Mouse (Mus musculus): ENCODE measurements around the gene Slc25a34. TPM values are rescaled to one million over a fixed set of nuclear protein-coding genes. Genes with fewer than 3 reads are reported as not detected.

Gene Slc25a34
- polyA plus RNA-seq, 1 experiment from 2014 or later = 0.08 TPM

GRCm38 (mm10) chr4:141623037-141623436, 584 bp downstream of the Slc25a34 start:
- Histone ChIP-seq H3K9me3 (ENCODE audit: control insufficient read depth, low read length) (no peaks in the 10 kb centered on the region), H3K4me1 (replicated peaks; ENCODE audit: control insufficient read depth, insufficient read depth, low read length) (no peaks in the 10 kb centered on the region; the same call in 1 of the 2 replicates), H3K4me3 (replicated peaks; ENCODE audit: low read length) (no peak overlapping the region), H3K27ac (ENCODE audit: low read length) (no peak overlapping the region), H3K4me2 (ENCODE audit: low read length) (no peak overlapping the region), H3K27me3 (replicated peaks; ENCODE audit: control insufficient read depth, insufficient read depth, low read length) (no peaks in the 10 kb centered on the region), H3K9ac (replicated peaks; ENCODE audit: low read depth, low read length) (no peak overlapping the region), H3K36me3 (ENCODE audit: control insufficient read depth, insufficient read depth) (peaks cover 12% of the 10 kb centered on the region; the same call in 1 of the 2 replicates)
- ATAC-seq = no peak
- WGBS = 85% methylated on average over 11 of the region's 11 CpGs

GRCm38 (mm10) chr4:141622580-141622979, 1.0 kb downstream of the Slc25a34 start:
- Histone ChIP-seq H3K36me3 (ENCODE audit: control insufficient read depth, insufficient read depth) (peaks cover 10% of the 10 kb centered on the region; the same call in 1 of the 2 replicates), H3K9me3 (ENCODE audit: control insufficient read depth, low read length) (no peaks in the 10 kb centered on the region), H3K27me3 (replicated peaks; ENCODE audit: control insufficient read depth, insufficient read depth, low read length) (no peaks in the 10 kb centered on the region), H3K4me2 (ENCODE audit: low read length) (no peak overlapping the region), H3K9ac (replicated peaks; ENCODE audit: low read depth, low read length) (no peak overlapping the region), H3K4me1 (replicated peaks; ENCODE audit: control insufficient read depth, insufficient read depth, low read length) (peaks cover 4% of the 10 kb centered on the region), H3K4me3 (replicated peaks; ENCODE audit: low read length) (no peak overlapping the region), H3K27ac (ENCODE audit: low read length) (no peak overlapping the region)
- 87% methylated on average over 5 of the region's 5 CpGs for WGBS
- ATAC-seq = no peak

GRCm38 (mm10) chr4:141622091-141622490, 1.5 kb downstream of the Slc25a34 start:
- 80% methylated on average over 8 of the region's 8 CpGs for WGBS
- no peak for ATAC-seq

GRCm38 (mm10) chr4:141621297-141621696, 2.3 kb downstream of the Slc25a34 start:
- H3K4me2 ChIP-seq (ENCODE audit: low read length) = no peak overlapping the region
- H3K4me3 ChIP-seq (replicated peaks; ENCODE audit: low read length) = no peak overlapping the region
- H3K36me3 ChIP-seq (ENCODE audit: control insufficient read depth, insufficient read depth) = peaks cover 6% of the 10 kb centered on the region; the same call in 1 of the 2 replicates
- H3K27ac ChIP-seq (ENCODE audit: low read length) = no peak overlapping the region
- H3K9ac ChIP-seq (replicated peaks; ENCODE audit: low read depth, low read length) = no peak overlapping the region
- H3K4me1 ChIP-seq (replicated peaks; ENCODE audit: control insufficient read depth, insufficient read depth, low read length) = peaks cover 7% of the 10 kb centered on the region
- no peaks in the 10 kb centered on the region for H3K9me3 ChIP-seq (ENCODE audit: control insufficient read depth, low read length)
- WGBS = 82% methylated on average over 8 of the region's 8 CpGs
- no peak for ATAC-seq
- H3K27me3 ChIP-seq (replicated peaks; ENCODE audit: control insufficient read depth, insufficient read depth, low read length) = no peaks in the 10 kb centered on the region

More at GRCm38 (mm10) chr4:141622091-141622490, 1.5 kb downstream of the Slc25a34 start:
- Histone ChIP-seq H3K9ac (replicated peaks; ENCODE audit: low read depth, low read length) (no peak overlapping the region), H3K27ac (ENCODE audit: low read length) (no peak overlapping the region), H3K4me3 (replicated peaks; ENCODE audit: low read length) (no peak overlapping the region), H3K4me1 (replicated peaks; ENCODE audit: control insufficient read depth, insufficient read depth, low read length) (peaks cover 7% of the 10 kb centered on the region), H3K27me3 (replicated peaks; ENCODE audit: control insufficient read depth, insufficient read depth, low read length) (no peaks in the 10 kb centered on the region), H3K36me3 (ENCODE audit: control insufficient read depth, insufficient read depth) (peaks cover 7% of the 10 kb centered on the region; the same call in 1 of the 2 replicates), H3K4me2 (ENCODE audit: low read length) (no peak overlapping the region), H3K9me3 (ENCODE audit: control insufficient read depth, low read length) (no peaks in the 10 kb centered on the region)

- Histone ChIP-seq H3K27me3 (replicated peaks; ENCODE audit: control insufficient read depth, insufficient read depth, low read length) (no peaks in the 10 kb centered on the region), H3K4me1 (replicated peaks; ENCODE audit: control insufficient read depth, insufficient read depth, low read length) (peaks cover 7% of the 10 kb centered on the region), H3K4me3 (replicated peaks; ENCODE audit: low read length) (no peak overlapping the region), H3K27ac (ENCODE audit: low read length) (no peak overlapping the region), H3K9ac (replicated peaks; ENCODE audit: low read depth, low read length) (no peak overlapping the region), H3K9me3 (ENCODE audit: control insufficient read depth, low read length) (no peaks in the 10 kb centered on the region), H3K4me2 (ENCODE audit: low read length) (no peak overlapping the region), H3K36me3 (ENCODE audit: control insufficient read depth, insufficient read depth) (no peaks in the 10 kb centered on the region)
- 86% methylated on average over 9 of the region's 9 CpGs for WGBS
- ATAC-seq = no peak
Observed at GRCm38 (mm10) chr4:141619299-141619883, 4.2 kb downstream of the Slc25a34 start.

- no peak for ATAC-seq
- Histone ChIP-seq H3K27me3 (replicated peaks; ENCODE audit: control insufficient read depth, insufficient read depth, low read length) (no peaks in the 10 kb centered on the region), H3K27ac (ENCODE audit: low read length) (no peak within 1 kb of the TSS), H3K36me3 (ENCODE audit: control insufficient read depth, insufficient read depth) (no peaks in the 10 kb centered on the region), H3K4me2 (ENCODE audit: low read length) (peak within 1 kb of the TSS; percentile 36), H3K9me3 (ENCODE audit: control insufficient read depth, low read length) (no peaks in the 10 kb centered on the region), H3K4me1 (replicated peaks; ENCODE audit: control insufficient read depth, insufficient read depth, low read length) (peaks cover 7% of the 10 kb centered on the region), H3K9ac (replicated peaks; ENCODE audit: low read depth, low read length) (no peak within 1 kb of the TSS), H3K4me3 (replicated peaks; ENCODE audit: low read length) (peak within 1 kb of the TSS; percentile 2; the same call in 1 of the 2 replicates)
- WGBS = 24% methylated on average over 20 of the region's 20 CpGs
Observed at GRCm38 (mm10) chr4:141618565-141619243, 4.9 kb downstream of the Slc25a34 start, which contains the start of gene Tmem82. Tmem82 (minus strand) TSS chr4:141618633.

- no peak overlapping the region for H3K9ac ChIP-seq (replicated peaks; ENCODE audit: low read depth, low read length)
- H3K4me1 ChIP-seq (replicated peaks; ENCODE audit: control insufficient read depth, insufficient read depth, low read length) = peaks cover 7% of the 10 kb centered on the region
- no peaks in the 10 kb centered on the region for H3K9me3 ChIP-seq (ENCODE audit: control insufficient read depth, low read length)
- H3K4me2 ChIP-seq (ENCODE audit: low read length) = peak overlapping the region; percentile 36
- H3K4me3 ChIP-seq (replicated peaks; ENCODE audit: low read length) = peak overlapping the region; percentile 2; the same call in 1 of the 2 replicates
- no peak for ATAC-seq
- WGBS = 18% methylated on average over 21 of the region's 22 CpGs
- no peaks in the 10 kb centered on the region for H3K27me3 ChIP-seq (replicated peaks; ENCODE audit: control insufficient read depth, insufficient read depth, low read length)
- H3K36me3 ChIP-seq (ENCODE audit: control insufficient read depth, insufficient read depth) = no peaks in the 10 kb centered on the region
- no peak overlapping the region for H3K27ac ChIP-seq (ENCODE audit: low read length)
Observed at GRCm38 (mm10) chr4:141617863-141618564, 5.6 kb downstream of the Slc25a34 start.

GRCm38 (mm10) chr4:141617299-141617698, 6.3 kb downstream of the Slc25a34 start:
- Histone ChIP-seq H3K27ac (ENCODE audit: low read length) (no peak overlapping the region), H3K4me3 (replicated peaks; ENCODE audit: low read length) (no peak overlapping the region), H3K4me2 (ENCODE audit: low read length) (peak overlapping the region; percentile 36), H3K27me3 (replicated peaks; ENCODE audit: control insufficient read depth, insufficient read depth, low read length) (no peaks in the 10 kb centered on the region), H3K36me3 (ENCODE audit: control insufficient read depth, insufficient read depth) (no peaks in the 10 kb centered on the region), H3K4me1 (replicated peaks; ENCODE audit: control insufficient read depth, insufficient read depth, low read length) (peaks cover 7% of the 10 kb centered on the region), H3K9me3 (ENCODE audit: control insufficient read depth, low read length) (no peaks in the 10 kb centered on the region), H3K9ac (replicated peaks; ENCODE audit: low read depth, low read length) (no peak overlapping the region)
- 0 out of 2 replicates have a peak, but pooled peaks have one; percentile 16 for ATAC-seq
- WGBS = 5% methylated on average over 20 of the region's 20 CpGs

GRCm38 (mm10) chr4:141616811-141617210, 6.8 kb downstream of the Slc25a34 start:
- no peak overlapping the region for H3K27ac ChIP-seq (ENCODE audit: low read length)
- WGBS = 77% methylated on average over 6 of the region's 6 CpGs
- no peak overlapping the region for H3K4me2 ChIP-seq (ENCODE audit: low read length)
- peaks cover 7% of the 10 kb centered on the region for H3K4me1 ChIP-seq (replicated peaks; ENCODE audit: control insufficient read depth, insufficient read depth, low read length)
- H3K27me3 ChIP-seq (replicated peaks; ENCODE audit: control insufficient read depth, insufficient read depth, low read length) = no peaks in the 10 kb centered on the region
- H3K36me3 ChIP-seq (ENCODE audit: control insufficient read depth, insufficient read depth) = no peaks in the 10 kb centered on the region
- no peak overlapping the region for H3K4me3 ChIP-seq (replicated peaks; ENCODE audit: low read length)
- no peak for ATAC-seq
- H3K9me3 ChIP-seq (ENCODE audit: control insufficient read depth, low read length) = no peaks in the 10 kb centered on the region
- no peak overlapping the region for H3K9ac ChIP-seq (replicated peaks; ENCODE audit: low read depth, low read length)

Measured in forebrain, embryonic 16.5 days (tissue).